Mouse (Mus musculus): ENCODE results near the gene Gmip. TPM values are rescaled to one million over a fixed set of nuclear protein-coding genes. Genes with fewer than 3 reads are reported as not detected.

Gene Gmip
- polyA plus RNA-seq, 1 experiment from 2014 or later, result 8.6 TPM

- no peaks in the 10 kb centered on the region for H3K9me3 ChIP-seq (ENCODE audit: control insufficient read depth, low read length)
- no peak for DNase-seq (ENCODE audit: low spot score)
Observed at GRCm38 (mm10) chr8:69860807-69861206, 52.3 kb downstream of the Gmip start.

GRCm38 (mm10) chr8:69861251-69861650, 52.8 kb downstream of the Gmip start:
- DNase-seq (ENCODE audit: low spot score) (no peak), ATAC-seq (ENCODE audit: low read depth) (no peak)
- Histone ChIP-seq H3K27me3 (replicated peaks; ENCODE audit: control insufficient read depth, insufficient read depth, low read length) (no peaks in the 10 kb centered on the region), H3K9ac (ENCODE audit: low read depth, low read length) (no peak overlapping the region), H3K27ac (replicated peaks; ENCODE audit: low read depth, low read length) (no peak overlapping the region), H3K4me2 (ENCODE audit: low read depth, low read length) (no peak overlapping the region), H3K4me3 (ENCODE audit: low read depth, low read length) (no peak overlapping the region), H3K36me3 (ENCODE audit: control insufficient read depth, insufficient read depth, low read length) (no peaks in the 10 kb centered on the region), H3K4me1 (ENCODE audit: control insufficient read depth, insufficient read depth, low read length) (no peaks in the 10 kb centered on the region), H3K9me3 (ENCODE audit: control insufficient read depth, low read length) (no peaks in the 10 kb centered on the region)
- WGBS, result 65% methylated on average over 2 of the region's 2 CpGs

More at GRCm38 (mm10) chr8:69860807-69861206, 52.3 kb downstream of the Gmip start:
- Histone ChIP-seq H3K36me3 (ENCODE audit: control insufficient read depth, insufficient read depth, low read length) (no peaks in the 10 kb centered on the region), H3K27ac (replicated peaks; ENCODE audit: low read depth, low read length) (no peak overlapping the region), H3K27me3 (replicated peaks; ENCODE audit: control insufficient read depth, insufficient read depth, low read length) (no peaks in the 10 kb centered on the region), H3K9ac (ENCODE audit: low read depth, low read length) (no peak overlapping the region), H3K4me2 (ENCODE audit: low read depth, low read length) (no peak overlapping the region), H3K4me1 (ENCODE audit: control insufficient read depth, insufficient read depth, low read length) (no peaks in the 10 kb centered on the region), H3K4me3 (ENCODE audit: low read depth, low read length) (no peak overlapping the region)
- 62% methylated on average over 4 of the region's 4 CpGs for WGBS
- ATAC-seq (ENCODE audit: low read depth), result no peak

DNA sequence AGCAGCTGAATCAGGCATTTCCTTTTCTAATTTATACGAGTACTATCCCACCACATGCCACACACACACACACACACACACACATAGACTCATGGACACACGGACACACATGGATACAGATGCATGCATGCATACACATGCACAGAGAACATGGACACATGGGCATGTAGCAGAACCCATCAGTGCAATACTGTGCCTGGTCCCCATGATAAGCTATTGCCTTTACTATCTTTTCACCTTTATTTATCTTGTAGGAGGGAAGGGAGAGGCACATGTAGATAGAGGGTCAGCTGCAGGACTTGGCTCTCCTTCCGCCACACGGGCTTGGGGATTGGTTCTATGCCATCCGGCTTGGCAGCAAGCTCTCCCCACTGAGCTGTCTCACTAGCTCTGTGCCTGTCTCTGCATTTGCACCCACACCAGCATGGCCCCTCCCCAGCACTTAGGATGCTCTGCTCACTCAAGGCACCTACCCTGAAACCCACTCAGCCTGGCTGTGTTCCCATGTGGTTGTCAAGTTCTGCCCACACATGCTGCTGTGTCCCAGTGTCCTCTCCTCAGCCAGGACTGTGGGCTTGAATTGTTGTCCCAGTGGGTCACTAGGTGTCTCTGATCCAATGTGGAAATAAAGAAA, 55.0 kb downstream of the Gmip start:
- Histone ChIP-seq H3K9ac (ENCODE audit: low read depth, low read length) (no peak overlapping the region), H3K27ac (replicated peaks; ENCODE audit: low read depth, low read length) (no peak overlapping the region), H3K27me3 (replicated peaks; ENCODE audit: control insufficient read depth, insufficient read depth, low read length) (no peaks in the 10 kb centered on the region), H3K4me1 (ENCODE audit: control insufficient read depth, insufficient read depth, low read length) (no peaks in the 10 kb centered on the region), H3K4me3 (ENCODE audit: low read depth, low read length) (no peak overlapping the region), H3K4me2 (ENCODE audit: low read depth, low read length) (no peak overlapping the region), H3K9me3 (ENCODE audit: control insufficient read depth, low read length) (no peaks in the 10 kb centered on the region), H3K36me3 (ENCODE audit: control insufficient read depth, insufficient read depth, low read length) (no peaks in the 10 kb centered on the region)
- WGBS, result 87% methylated on average over 5 of the region's 5 CpGs
- ATAC-seq (ENCODE audit: low read depth) (no peak), DNase-seq (ENCODE audit: low spot score) (no peak)

DNA sequence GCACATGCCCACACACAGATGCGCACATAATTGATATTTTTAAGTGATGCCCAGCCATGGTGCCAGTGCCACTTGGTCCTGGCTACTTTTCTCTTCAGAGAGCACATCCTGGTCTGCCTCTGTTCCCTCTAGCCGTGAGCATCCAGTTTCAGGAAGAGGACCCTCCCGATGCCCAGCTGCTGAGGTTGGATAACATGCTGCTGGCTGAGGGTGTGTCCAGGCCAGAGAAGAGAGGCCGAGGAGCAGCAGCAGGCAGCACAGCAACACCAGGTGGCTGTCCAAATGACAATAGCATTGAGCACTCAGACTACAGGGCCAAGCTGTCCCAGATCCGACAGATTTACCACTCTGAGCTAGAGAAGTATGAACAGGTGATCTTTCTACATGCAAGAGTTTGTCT, 55.7 kb downstream of the Gmip start:
- H3K9me3 ChIP-seq (ENCODE audit: control insufficient read depth, low read length), result no peaks in the 10 kb centered on the region
- WGBS, result 58% methylated on average over 5 of the region's 5 CpGs
- no peak overlapping the region for H3K4me2 ChIP-seq (ENCODE audit: low read depth, low read length)
- H3K36me3 ChIP-seq (ENCODE audit: control insufficient read depth, insufficient read depth, low read length), result no peaks in the 10 kb centered on the region
- no peak for DNase-seq (ENCODE audit: low spot score)
- no peak overlapping the region for H3K4me3 ChIP-seq (ENCODE audit: low read depth, low read length)
- no peaks in the 10 kb centered on the region for H3K4me1 ChIP-seq (ENCODE audit: control insufficient read depth, insufficient read depth, low read length)
- H3K27me3 ChIP-seq (replicated peaks; ENCODE audit: control insufficient read depth, insufficient read depth, low read length), result no peaks in the 10 kb centered on the region
- H3K9ac ChIP-seq (ENCODE audit: low read depth, low read length), result no peak overlapping the region
- no peak overlapping the region for H3K27ac ChIP-seq (replicated peaks; ENCODE audit: low read depth, low read length)
- ATAC-seq (ENCODE audit: low read depth), result no peak

DNA sequence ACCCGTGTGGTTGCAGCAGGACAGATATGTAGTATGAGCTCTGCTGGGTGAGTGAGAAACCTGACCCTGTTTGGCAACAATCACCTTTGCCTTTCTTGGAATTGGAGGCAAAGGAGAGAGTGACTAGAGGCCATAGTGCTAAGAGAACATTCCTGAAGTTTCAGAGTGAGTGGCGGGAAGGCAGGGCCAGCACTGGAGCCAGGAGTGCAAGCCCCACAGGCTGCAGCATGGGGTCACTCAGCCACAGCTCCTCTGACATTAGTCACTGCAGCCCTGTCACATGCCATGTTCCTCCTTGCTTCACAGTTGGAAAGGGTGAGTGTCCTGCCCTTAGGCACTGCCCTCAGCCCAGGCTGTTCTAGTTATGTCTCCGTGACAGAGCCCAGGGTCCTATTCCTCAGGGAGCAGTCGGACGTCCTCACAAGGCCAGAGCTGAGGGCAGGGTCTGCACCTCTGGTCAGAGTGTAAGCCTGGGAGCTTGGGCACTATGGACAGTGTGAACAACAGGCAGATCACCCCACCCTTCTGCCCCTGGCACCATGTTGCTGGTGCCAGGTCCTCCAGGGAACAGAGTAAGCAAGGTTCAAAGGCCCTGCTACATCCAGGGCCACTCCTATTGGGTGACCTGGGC, 59.3 kb downstream of the Gmip start:
- Histone ChIP-seq H3K36me3 (ENCODE audit: control insufficient read depth, insufficient read depth, low read length) (no peaks in the 10 kb centered on the region), H3K9ac (ENCODE audit: low read depth, low read length) (no peak overlapping the region), H3K4me1 (ENCODE audit: control insufficient read depth, insufficient read depth, low read length) (no peaks in the 10 kb centered on the region), H3K4me3 (ENCODE audit: low read depth, low read length) (no peak overlapping the region), H3K4me2 (ENCODE audit: low read depth, low read length) (no peak overlapping the region), H3K27me3 (replicated peaks; ENCODE audit: control insufficient read depth, insufficient read depth, low read length) (no peaks in the 10 kb centered on the region), H3K9me3 (ENCODE audit: control insufficient read depth, low read length) (no peaks in the 10 kb centered on the region), H3K27ac (replicated peaks; ENCODE audit: low read depth, low read length) (no peak overlapping the region)
- DNase-seq (ENCODE audit: low spot score) (no peak), ATAC-seq (ENCODE audit: low read depth) (no peak)
- 50% methylated on average over 5 of the region's 5 CpGs for WGBS

DNA sequence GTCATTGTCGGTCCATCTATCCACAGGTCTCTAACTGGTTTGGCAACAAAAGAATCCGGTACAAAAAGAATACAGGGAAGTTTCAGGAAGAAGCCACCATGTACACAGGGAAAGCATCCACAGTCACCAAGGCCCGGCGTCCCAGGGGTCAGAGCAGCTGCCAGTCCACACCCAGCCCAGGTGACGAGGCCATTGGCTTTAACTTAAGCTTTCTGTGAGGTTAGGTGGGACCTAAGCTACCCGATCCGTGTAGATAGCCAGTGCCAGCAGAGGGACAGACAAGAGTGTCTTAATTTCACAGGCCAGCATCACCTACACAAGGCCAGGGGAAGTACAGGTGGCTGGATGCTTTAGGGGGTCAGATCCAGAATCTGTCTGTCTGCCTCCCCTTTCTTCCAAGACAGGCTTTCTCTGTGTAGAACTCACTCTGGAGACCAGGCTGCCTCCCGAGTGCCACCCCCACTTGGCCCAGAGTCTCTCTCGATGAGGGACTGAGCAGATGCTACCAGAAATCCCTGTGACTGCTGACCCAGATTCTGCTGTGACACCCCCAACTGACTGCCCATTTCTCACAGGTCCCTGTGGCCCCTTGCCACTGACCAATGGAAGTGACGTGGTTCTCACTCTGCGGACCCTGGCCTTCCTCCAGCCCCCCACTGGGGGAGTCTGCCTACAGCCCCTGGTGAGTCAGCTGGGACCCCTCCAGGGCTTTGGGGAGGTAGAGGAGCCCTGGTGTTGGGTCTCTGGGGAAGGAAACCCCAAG, 61.7 kb downstream of the Gmip start:
- 81% methylated on average over 11 of the region's 11 CpGs for WGBS
- Histone ChIP-seq H3K4me3 (ENCODE audit: low read depth, low read length) (no peak overlapping the region), H3K4me2 (ENCODE audit: low read depth, low read length) (no peak overlapping the region), H3K27me3 (replicated peaks; ENCODE audit: control insufficient read depth, insufficient read depth, low read length) (no peaks in the 10 kb centered on the region), H3K9me3 (ENCODE audit: control insufficient read depth, low read length) (no peaks in the 10 kb centered on the region), H3K36me3 (ENCODE audit: control insufficient read depth, insufficient read depth, low read length) (no peaks in the 10 kb centered on the region), H3K9ac (ENCODE audit: low read depth, low read length) (no peak overlapping the region), H3K27ac (replicated peaks; ENCODE audit: low read depth, low read length) (no peak overlapping the region), H3K4me1 (ENCODE audit: control insufficient read depth, insufficient read depth, low read length) (no peaks in the 10 kb centered on the region)
- DNase-seq (ENCODE audit: low spot score), result no peak
- no peak for ATAC-seq (ENCODE audit: low read depth)

- Histone ChIP-seq H3K4me3 (ENCODE audit: low read depth, low read length) (no peak overlapping the region), H3K4me2 (ENCODE audit: low read depth, low read length) (no peak overlapping the region), H3K4me1 (ENCODE audit: control insufficient read depth, insufficient read depth, low read length) (no peaks in the 10 kb centered on the region), H3K27ac (replicated peaks; ENCODE audit: low read depth, low read length) (no peak overlapping the region), H3K27me3 (replicated peaks; ENCODE audit: control insufficient read depth, insufficient read depth, low read length) (no peaks in the 10 kb centered on the region), H3K9me3 (ENCODE audit: control insufficient read depth, low read length) (no peaks in the 10 kb centered on the region), H3K36me3 (ENCODE audit: control insufficient read depth, insufficient read depth, low read length) (no peaks in the 10 kb centered on the region), H3K9ac (ENCODE audit: low read depth, low read length) (no peak overlapping the region)
- ATAC-seq (ENCODE audit: low read depth) (no peak), DNase-seq (ENCODE audit: low spot score) (no peak)
- 89% methylated on average over 3 of the region's 6 CpGs for WGBS
Observed at GRCm38 (mm10) chr8:69870907-69871306, 62.4 kb downstream of the Gmip start.

Measured in embryonic facial prominence, embryonic 14.5 days (tissue).